Mouse (Mus musculus) thymus, postnatal 4 days (tissue): ENCODE data around the gene Gm42906.
A peak's percentile ranks its signal among the peaks of the same experiment; 100 is the strongest.

Source experiments
- DNase-seq: peaks from one replicate; pipeline ENCODE4 v3.0.0; 2021

Gene Gm42906

GRCm38 (mm10) chr5:151393821-151394662, 33.9 kb downstream of the Gm42906 start:
- DNase-seq: no peak

- no peak for DNase-seq
Observed at GRCm38 (mm10) chr5:151389827-151390226, 38.1 kb downstream of the Gm42906 start.

GRCm38 (mm10) chr5:151379896-151380295, 48.1 kb downstream of the Gm42906 start:
- no peak for DNase-seq

GRCm38 (mm10) chr5:151379210-151379609, 48.8 kb downstream of the Gm42906 start:
- no peak for DNase-seq

GRCm38 (mm10) chr5:151376931-151377330, 51.0 kb downstream of the Gm42906 start:
- no peak for DNase-seq

GRCm38 (mm10) chr5:151374825-151375224, 53.1 kb downstream of the Gm42906 start:
- DNase-seq: no peak

GRCm38 (mm10) chr5:151371130-151371529, 56.8 kb downstream of the Gm42906 start:
- no peak for DNase-seq

- no peak for DNase-seq
Observed at GRCm38 (mm10) chr5:151369306-151369721, 58.6 kb downstream of the Gm42906 start.

GRCm38 (mm10) chr5:151368395-151369190, 59.4 kb downstream of the Gm42906 start:
- DNase-seq: peak; percentile 99

GRCm38 (mm10) chr5:151367881-151368394, 60.0 kb downstream of the Gm42906 start:
- peak; percentile 52 for DNase-seq

GRCm38 (mm10) chr5:151367317-151367716, 60.6 kb downstream of the Gm42906 start:
- no peak for DNase-seq

GRCm38 (mm10) chr5:151363343-151364000, 64.5 kb downstream of the Gm42906 start:
- no peak for DNase-seq

- no peak for DNase-seq
Observed at GRCm38 (mm10) chr5:151349616-151350015, 78.3 kb downstream of the Gm42906 start.

- DNase-seq: no peak
Observed at GRCm38 (mm10) chr5:151348418-151348817, 79.5 kb downstream of the Gm42906 start.

- DNase-seq: no peak
Observed at GRCm38 (mm10) chr5:151346626-151347025, 81.3 kb downstream of the Gm42906 start.

GRCm38 (mm10) chr5:151344737-151345136, 83.2 kb downstream of the Gm42906 start:
- no peak for DNase-seq

- no peak for DNase-seq
Observed at GRCm38 (mm10) chr5:151333686-151334085, 94.3 kb downstream of the Gm42906 start.

- DNase-seq: no peak
Observed at GRCm38 (mm10) chr5:151333191-151333594, 94.8 kb downstream of the Gm42906 start.

GRCm38 (mm10) chr5:151315804-151316597, 112.0 kb downstream of the Gm42906 start:
- no peak for DNase-seq

- DNase-seq: no peak
Observed at GRCm38 (mm10) chr5:151300286-151300685, 127.7 kb downstream of the Gm42906 start.

- no peak for DNase-seq
Observed at GRCm38 (mm10) chr5:151299576-151299975, 128.4 kb downstream of the Gm42906 start.

- no peak for DNase-seq
Observed at GRCm38 (mm10) chr5:151298371-151298770, 129.6 kb downstream of the Gm42906 start.
